Mouse (Mus musculus) skeletal muscle tissue, adult 2 months (tissue): ENCODE measurements around the gene Zfand3.
A peak's percentile ranks its signal among the peaks of the same experiment; 100 is the strongest.

Experiments
- DNase-seq: peaks from one replicate; pipeline ENCODE4 v3.0.0-alpha.2; 2012; ENCODE audit warnings: low read depth, low spot score

Gene Zfand3

GRCm38 (mm10) chr17:30052347-30052742, 47.8 kb downstream of the Zfand3 start:
- no peak for DNase-seq

DNA sequence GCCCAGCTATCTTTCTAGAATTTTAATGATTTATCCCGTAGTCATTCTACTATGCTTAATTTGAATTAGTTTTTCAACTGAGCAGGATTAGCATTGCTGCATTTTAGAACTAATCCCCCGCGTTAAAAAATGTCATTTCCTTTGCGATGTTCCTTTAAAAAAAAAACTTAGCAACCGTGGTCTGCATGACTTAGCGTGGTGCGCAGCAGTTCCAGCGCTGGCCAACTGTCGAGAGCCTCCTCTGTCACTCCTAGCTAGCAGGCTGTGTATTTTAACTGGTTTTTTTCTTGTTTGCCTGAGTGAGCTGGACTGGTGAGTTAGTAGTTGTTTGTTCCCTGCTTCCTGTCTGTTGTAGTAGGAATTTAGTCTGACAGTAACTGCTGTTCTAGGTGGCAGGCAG, 48.9 kb downstream of the Zfand3 start:
- no peak for DNase-seq

DNA sequence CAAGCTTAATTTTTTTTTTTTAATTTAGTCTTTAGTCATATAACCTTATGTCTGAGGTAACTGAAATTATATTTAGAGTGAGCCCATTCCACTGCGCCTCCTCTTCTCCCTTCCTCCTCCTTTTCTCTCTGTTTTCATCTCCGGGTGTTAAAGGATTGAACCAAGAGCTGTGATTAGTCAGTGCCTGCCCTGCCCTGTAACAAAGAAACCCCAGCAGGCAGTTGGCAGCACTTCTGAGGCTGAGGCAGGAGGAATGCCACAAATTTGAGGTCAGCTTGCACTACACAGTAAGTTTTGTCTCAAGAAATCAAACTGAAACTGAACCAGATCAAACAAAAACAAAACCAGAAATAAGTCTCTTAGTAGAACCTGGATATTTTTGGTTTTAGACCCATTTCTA, 49.3 kb downstream of the Zfand3 start:
- no peak for DNase-seq

GRCm38 (mm10) chr17:30056226-30056625, 51.7 kb downstream of the Zfand3 start:
- peak; percentile 21 for DNase-seq

GRCm38 (mm10) chr17:30058594-30058993, 54.1 kb downstream of the Zfand3 start:
- no peak for DNase-seq

DNA sequence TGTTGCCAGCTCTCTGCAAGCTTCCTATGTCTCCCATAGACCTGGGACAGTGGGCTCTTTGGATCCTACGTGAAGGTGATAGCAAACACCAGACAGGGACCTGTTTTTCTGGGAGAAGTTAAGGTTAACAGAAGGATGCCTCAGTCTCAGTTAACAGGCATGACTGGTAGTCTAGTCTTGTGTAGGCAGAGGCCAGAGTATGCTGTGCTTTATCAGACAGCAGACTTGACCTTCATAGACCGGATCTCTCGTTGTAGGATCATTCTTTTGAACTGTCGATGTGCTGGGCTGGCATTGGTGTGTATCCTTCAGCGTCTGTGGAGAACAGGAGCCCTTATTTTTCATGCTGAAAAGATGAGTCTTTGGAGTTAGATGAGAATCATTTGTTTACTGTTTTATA, 54.5 kb downstream of the Zfand3 start:
- DNase-seq, result no peak

- no peak for DNase-seq
These were observed 56.7 kb downstream of the Zfand3 start for GRCm38 (mm10) chr17:30061100-30061837.

DNA sequence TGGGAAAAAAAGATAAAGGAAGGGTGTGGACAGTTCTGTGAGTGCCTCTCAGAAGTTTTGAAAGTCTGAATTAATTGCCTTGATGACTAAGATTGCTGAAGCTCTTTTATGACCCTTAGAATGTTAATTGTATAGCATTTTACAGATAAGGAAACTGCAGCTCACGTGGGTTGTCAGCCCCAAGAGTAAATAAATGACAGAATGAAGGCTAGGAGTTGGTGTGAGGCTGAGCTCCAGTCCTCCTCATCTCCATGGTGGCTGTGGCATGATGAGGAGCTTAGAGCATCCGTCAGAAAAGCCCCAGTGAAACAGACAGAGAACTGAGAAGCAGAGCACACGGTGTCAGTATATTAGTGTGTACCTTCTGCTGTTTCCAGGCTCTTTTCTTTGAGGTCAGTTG, 59.3 kb downstream of the Zfand3 start:
- DNase-seq, result no peak

DNA sequence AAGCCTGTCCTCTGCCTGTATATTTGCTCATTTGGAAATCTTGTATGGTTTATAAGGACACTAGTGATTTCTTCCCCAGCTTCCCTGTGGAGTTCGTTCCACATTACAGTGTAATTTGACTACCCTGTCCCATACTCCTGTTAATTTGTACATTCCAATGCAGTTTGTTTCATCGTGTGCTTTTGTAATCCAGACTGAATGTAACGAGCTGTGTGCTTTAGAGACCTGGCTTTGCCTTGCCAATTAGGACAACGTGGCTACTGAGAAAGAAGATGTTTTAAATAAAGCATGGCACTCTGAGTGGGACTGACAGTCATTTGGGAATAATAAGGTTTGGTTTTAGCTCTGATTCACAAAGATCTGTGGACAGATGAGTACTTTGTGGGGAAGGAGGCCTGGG, 60.2 kb downstream of the Zfand3 start:
- no peak for DNase-seq

DNA sequence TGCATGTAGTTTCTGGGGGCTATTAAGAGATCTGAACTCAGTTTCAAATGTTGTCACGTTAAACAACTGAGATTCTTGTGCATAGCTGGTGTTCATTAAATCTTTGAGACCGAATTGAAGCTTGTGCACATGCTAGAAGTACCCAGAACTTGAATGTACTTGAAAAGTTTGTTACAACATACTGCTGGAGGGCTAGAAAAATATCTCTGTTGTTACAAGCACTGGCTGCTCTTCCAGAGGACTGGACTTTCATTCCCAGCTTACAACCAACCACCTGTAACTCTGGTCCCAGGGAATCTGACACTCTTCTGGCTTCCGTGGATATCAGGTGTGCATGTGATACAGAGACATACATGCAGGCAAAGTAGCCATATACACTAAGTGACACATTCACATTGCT, 65.2 kb downstream of the Zfand3 start:
- DNase-seq, result no peak

GRCm38 (mm10) chr17:30070631-30071030, 66.1 kb downstream of the Zfand3 start:
- no peak for DNase-seq

DNA sequence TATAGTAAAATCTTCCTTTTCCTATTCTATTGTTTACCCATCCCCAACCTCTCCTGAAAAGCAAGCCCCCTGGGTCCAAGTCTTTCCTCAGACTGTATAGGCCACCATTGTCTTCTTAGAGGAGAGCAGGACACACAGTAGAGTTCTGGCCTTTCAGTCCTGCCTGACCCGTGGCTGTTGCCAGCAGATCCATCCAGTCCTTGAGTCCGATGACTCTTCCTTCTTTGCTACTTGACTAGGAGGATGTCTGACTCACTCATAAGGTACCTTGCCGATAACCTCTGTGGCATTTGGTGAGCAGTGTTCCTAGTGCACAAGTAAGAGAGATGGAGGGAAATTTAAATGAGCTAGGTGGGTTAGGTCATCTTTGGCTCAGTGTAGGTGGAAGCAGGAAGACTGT, 68.1 kb downstream of the Zfand3 start:
- DNase-seq, result no peak

- no peak for DNase-seq
These were observed 71.4 kb downstream of the Zfand3 start for GRCm38 (mm10) chr17:30075896-30076295.

DNA sequence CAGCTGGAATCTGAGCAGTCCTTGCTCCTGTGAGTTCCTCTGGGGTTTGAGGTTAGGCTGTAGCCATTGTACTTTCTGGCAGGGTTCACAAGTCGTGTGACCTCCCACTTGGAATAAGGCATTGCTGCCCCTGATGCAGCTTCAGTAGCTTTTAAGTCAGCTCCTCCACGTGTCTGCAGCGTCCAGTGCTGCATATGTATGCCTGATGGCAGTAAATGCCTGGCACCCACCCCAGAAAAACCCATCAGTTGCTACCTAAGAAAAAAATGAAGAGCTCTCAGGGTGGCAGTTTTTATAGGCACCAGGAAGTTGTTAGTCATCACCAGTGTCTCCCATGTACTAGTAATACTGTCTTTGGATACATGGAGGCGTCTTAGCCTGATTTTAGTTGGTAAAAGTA, 79.5 kb downstream of the Zfand3 start:
- no peak for DNase-seq

DNA sequence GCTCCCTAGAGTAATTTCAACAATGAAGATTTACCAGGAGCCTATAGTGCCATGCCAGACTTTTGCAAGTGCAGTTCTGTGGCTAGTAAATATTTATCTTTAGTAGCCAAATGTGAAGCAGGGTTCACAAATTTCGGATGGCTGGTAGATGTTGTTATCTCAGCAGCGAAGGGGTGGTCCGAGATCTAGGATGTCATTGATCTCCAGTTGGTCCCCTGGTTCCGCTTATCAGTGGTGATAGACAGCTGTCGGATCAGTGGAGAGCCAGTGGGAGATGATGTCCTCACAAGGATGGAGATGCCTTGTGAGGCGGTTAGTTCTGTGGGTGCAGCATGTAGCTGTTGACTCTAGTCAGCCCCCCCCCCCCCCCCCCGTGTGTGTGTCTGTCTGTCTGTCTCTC, 82.2 kb downstream of the Zfand3 start:
- no peak for DNase-seq

GRCm38 (mm10) chr17:30088431-30088830, 83.9 kb downstream of the Zfand3 start:
- DNase-seq, result no peak

- DNase-seq, result no peak
These were observed 85.9 kb downstream of the Zfand3 start for GRCm38 (mm10) chr17:30090416-30090815.

DNA sequence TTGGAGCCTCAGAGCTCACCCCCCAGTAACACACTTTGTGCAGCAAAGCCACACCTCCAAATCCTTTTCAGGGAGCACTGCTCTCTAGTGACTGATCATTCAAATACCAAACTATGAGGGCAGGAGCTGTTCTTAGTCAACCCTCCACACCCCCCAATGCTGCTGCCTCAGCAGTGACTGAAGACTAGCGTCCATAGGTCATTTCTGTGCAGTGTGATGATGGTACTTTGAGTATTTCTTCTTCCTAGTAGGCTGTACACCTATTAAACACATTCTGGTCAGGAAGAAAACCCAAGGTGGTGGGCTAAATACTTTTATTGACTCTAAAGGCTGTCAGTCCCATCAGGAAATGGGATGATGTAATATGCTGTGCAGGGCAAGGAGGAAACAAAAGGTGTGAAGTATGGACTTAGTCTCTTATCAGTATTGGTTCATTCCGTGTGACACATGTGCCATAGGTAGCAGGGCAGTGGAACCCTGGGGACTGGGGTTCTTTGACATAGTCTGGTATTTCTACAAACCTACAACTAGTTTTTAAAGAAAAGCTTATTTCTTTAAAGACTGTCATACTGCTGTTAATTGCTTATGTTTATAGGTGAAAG, 88.7 kb downstream of the Zfand3 start:
- no peak for DNase-seq

DNA sequence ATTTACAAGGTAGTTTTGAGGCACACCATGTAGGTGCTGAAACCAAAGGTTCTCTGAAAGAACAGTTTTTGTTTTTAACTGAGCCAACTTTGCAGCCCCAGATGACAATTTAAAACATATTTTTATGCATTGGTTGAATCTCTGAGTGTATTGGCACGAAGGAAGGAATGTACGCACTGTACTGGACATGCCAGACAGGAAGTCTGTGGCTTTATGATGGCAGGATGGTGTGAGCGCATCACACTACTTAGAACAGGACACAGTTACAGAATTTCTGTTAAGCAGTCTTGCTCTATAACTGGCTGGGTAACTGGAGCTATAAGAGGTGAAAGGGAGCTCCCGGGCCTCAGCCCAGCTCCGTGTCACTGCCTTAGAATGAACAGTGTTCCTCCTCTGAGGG, 92.6 kb downstream of the Zfand3 start:
- DNase-seq, result no peak

DNA sequence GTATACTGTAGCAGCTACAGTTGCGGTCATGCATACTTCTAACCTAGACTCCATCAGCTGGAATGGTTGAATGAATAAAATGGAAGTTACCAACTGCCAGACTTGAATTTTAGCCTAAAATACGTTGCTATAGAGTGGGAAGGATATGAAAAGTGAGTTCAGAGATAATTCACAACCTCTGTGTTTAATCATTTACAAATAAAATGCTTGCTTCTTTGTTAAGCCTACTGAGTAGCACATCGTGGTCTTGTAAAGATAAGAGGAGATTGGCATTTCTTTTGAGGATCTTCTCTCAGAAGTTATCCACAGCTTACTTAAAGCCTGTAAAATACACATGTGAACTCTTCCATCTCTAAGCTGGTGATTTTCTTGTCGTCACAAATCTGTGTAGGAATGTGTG, 93.1 kb downstream of the Zfand3 start:
- DNase-seq, result no peak

DNA sequence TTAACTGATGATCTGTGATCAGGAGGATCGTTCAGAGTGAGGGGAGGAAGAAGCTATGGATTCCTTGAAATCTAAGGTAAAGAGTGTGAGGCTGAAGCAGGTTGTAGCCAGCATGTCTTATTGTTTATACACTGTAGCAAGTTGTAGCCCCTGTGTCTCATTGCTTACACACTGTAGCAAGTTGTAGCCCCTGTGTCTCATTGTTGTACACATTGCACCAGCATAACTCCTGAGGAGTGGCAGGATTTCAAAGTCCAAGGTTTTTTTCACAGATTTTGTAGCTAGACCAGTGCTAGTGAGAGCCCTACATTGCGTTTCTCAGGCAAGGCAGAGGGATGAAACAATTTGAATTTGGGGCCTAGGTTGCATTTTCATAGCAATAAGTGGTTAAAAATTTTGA, 95.1 kb downstream of the Zfand3 start:
- DNase-seq, result no peak

- DNase-seq, result no peak
These were observed 97.3 kb downstream of the Zfand3 start for GRCm38 (mm10) chr17:30101801-30102200.

- DNase-seq, result no peak
These were observed 98.5 kb downstream of the Zfand3 start for GRCm38 (mm10) chr17:30103005-30103404.
